Mouse (Mus musculus) gastrocnemius, adult 2 months (tissue): Measurements from ENCODE around the gene Exph5. TPM values are rescaled to one million over a fixed set of nuclear protein-coding genes. Genes with fewer than 3 reads are reported as not detected.

ENCODE experiments used
- DNase-seq: peaks from one replicate; pipeline ENCODE4 v3.0.0; 2022
- H3K27ac ChIP-seq: fragments of 200-600 bp; 2 replicates; pipeline ENCODE4 v1.8.1; 2022; ENCODE audit warnings: mild to moderate bottlenecking
- H3K4me3 ChIP-seq: fragments of 200-600 bp; 2 replicates; pipeline ENCODE4 v1.8.1; 2022; ENCODE audit warnings: mild to moderate bottlenecking, moderate library complexity
- CTCF ChIP-seq: fragments of 200-600 bp; IDR thresholded peaks from 2 replicates; pipeline ENCODE4 v1.8.1; 2022; ENCODE audit warnings: antibody characterized with exemption, mild to moderate bottlenecking, moderate library complexity
- intact Hi-C: fragments of 180-260 bp; cut with DNase I; formaldehyde crosslinking; loops from one replicate; pipeline ENCODE4 v1.15.1; 2025
- microRNA-seq: library from miRNA; unstranded; fragments of <30 nt; microRNA quantifications from one replicate; pipeline ENCODE4 v1.2.0, GENCODE M21; 2021
- total RNA-seq, 2 experiments: library from RNA; stranded (reverse); gene quantifications; 2 replicates each; pipeline ENCODE4 v1.2.3; 2021

Gene Exph5
- total RNA-seq, 2 experiments from 2014 or later = 0.67 to 1.6 TPM

- Histone ChIP-seq H3K4me3 (no peak overlapping the region), H3K27ac (no peak overlapping the region)
- no peak for TF ChIP-seq CTCF
- intact Hi-C loops = no loop called here
- no peak for DNase-seq
Measured at GRCm38 (mm10) chr9:53404050-53404752, 102.7 kb downstream of the Exph5 start.

- intact Hi-C loops = no loop called here
- Histone ChIP-seq H3K27ac (peak overlapping the region; percentile 38), H3K4me3 (peak overlapping the region; percentile 60)
- DNase-seq = peak; percentile 67
- TF ChIP-seq CTCF = no peak
Measured at GRCm38 (mm10) chr9:53404753-53405722, 103.6 kb downstream of the Exph5 start.

- DNase-seq = no peak
- Histone ChIP-seq H3K4me3 (no peak overlapping the region), H3K27ac (no peak overlapping the region)
- intact Hi-C loops = no loop called here
- no peak for TF ChIP-seq CTCF
Measured at GRCm38 (mm10) chr9:53408548-53408947, 107.1 kb downstream of the Exph5 start.

GRCm38 (mm10) chr9:53408953-53409361 is 107.5 kb downstream of the Exph5 start:
- H3K27ac ChIP-seq = no peak overlapping the region

GRCm38 (mm10) chr9:53409427-53409826 is 108.0 kb downstream of the Exph5 start:
- no peak for DNase-seq
- no peak for TF ChIP-seq CTCF
- intact Hi-C loops = no loop called here
- Histone ChIP-seq H3K27ac (no peak overlapping the region), H3K4me3 (no peak overlapping the region)

More at GRCm38 (mm10) chr9:53408953-53409361, 107.5 kb downstream of the Exph5 start:
- no peak for DNase-seq
- intact Hi-C loops = no loop called here
- TF ChIP-seq CTCF = no peak
- H3K4me3 ChIP-seq = no peak overlapping the region

- intact Hi-C loops = no loop called here
- TF ChIP-seq CTCF = no peak
- DNase-seq = no peak
- no peak overlapping the region for H3K27ac ChIP-seq
- no peak overlapping the region for H3K4me3 ChIP-seq
Measured at GRCm38 (mm10) chr9:53422133-53422896, 120.8 kb downstream of the Exph5 start.

- intact Hi-C loops = no loop called here
- H3K27ac ChIP-seq = no peak overlapping the region
- H3K4me3 ChIP-seq = no peak overlapping the region
- no peak for DNase-seq
- TF ChIP-seq CTCF = no peak
Measured at GRCm38 (mm10) chr9:53426726-53427125, 125.3 kb downstream of the Exph5 start.

Small RNA genes within 50 kb of the gene (microRNA-seq; reads per million reads assigned to microRNA genes)
- gene Mir130c = not detected

Other genes with a start within 250 kb of the Exph5 start
- gene Ddx10, start 53.6 kb upstream of the Exph5 start, total RNA-seq = 10 to 100 TPM in 1 of 2 experiments, 1 to 10 TPM in 1; 9.9 to 10.7 TPM
- 1 to 10 TPM; 4.2 to 5.4 TPM for gene Kdelc2, start 82.4 kb downstream of the Exph5 start, total RNA-seq
- under 1 TPM in 1 of 2 experiments, not detected in 1; 0.39 TPM for gene 4930550C14Rik, start 100.7 kb downstream of the Exph5 start, total RNA-seq
- 1 to 10 TPM; 5.7 to 6.7 TPM for gene Atm, start 235.1 kb downstream of the Exph5 start, total RNA-seq
- gene Npat, start 235.4 kb downstream of the Exph5 start, total RNA-seq = 1 to 10 TPM; 4.7 to 4.9 TPM